Mouse (Mus musculus) left cerebral cortex, postnatal 25 days (tissue): ENCODE data around the gene Ppp3r2. TPM values are rescaled to one million over a fixed set of nuclear protein-coding genes. Genes with fewer than 3 reads are reported as not detected.

ENCODE experiments used
- DNase-seq, 2 experiments: peaks; one replicate each; pipeline ENCODE4 v3.0.0; 2022; ENCODE audit warnings: low spot score in 2 of 2, mixed read lengths in 1 of 2
- intact Hi-C: fragments of 180-260 bp; cut with DNase I; formaldehyde crosslinking; loops from one replicate; pipeline ENCODE4 v1.15.1; 2025
- total RNA-seq, 2 experiments: library from RNA; stranded (reverse); gene quantifications; 2 replicates each; pipeline ENCODE4 v1.2.3; 2021

Gene Ppp3r2
- under 1 TPM; 0.66 to 0.71 TPM for total RNA-seq

DNA sequence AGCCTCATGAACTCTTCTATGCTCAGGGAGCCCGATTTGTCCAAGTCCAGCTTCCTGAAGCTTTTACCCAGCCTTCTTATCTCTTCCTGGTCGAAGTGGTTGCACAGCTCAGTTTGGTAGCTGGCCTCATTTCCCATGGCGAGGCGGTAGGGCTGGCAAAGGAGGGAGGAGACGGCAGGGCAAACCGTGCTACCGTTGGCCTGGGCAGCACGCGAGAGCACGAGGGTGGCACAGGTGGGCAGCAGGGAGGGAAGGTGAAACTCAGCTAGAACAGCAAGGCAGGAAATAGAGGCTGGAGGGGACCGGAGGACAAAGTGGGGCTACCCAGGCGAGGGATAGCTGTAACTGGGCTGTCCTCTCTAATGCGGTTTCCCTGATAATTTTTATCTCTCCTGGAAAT lies at the start of gene Ppp3r2:
Gene Ppp3r2 (minus strand): TSS at position 213 of the 400 bp plus-strand sequence.
- intact Hi-C loops, result no loop called here
- no peak for DNase-seq

DNA sequence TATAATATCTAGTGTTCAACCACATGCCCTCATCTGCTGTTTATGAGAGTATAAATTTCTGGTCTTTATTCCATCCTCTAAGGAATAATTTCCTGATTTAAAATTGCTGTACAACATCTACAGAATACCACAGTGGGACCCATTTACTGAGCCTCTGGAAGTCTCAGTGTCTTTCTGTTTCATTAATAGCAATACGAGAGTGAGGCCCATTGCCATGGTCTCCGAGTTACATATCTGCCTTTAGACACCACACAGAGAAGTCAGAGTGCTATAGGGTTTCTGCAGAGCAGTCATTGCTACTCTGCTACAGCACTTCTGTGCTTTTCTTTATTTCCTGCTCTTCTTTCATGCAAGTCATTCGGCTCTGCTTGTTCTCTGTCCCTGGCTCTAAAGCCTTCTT lies 47.5 kb upstream of the Ppp3r2 start:
- DNase-seq, result no peak
- intact Hi-C loops, result no loop called here

- no peak for DNase-seq
- intact Hi-C loops, result no loop called here
Measured at GRCm38 (mm10) chr4:49723908-49724307, 42.1 kb upstream of the Ppp3r2 start.

GRCm38 (mm10) chr4:49691405-49692194 lies 9.8 kb upstream of the Ppp3r2 start:
- no peak for DNase-seq
- intact Hi-C loops, result no loop called here

DNA sequence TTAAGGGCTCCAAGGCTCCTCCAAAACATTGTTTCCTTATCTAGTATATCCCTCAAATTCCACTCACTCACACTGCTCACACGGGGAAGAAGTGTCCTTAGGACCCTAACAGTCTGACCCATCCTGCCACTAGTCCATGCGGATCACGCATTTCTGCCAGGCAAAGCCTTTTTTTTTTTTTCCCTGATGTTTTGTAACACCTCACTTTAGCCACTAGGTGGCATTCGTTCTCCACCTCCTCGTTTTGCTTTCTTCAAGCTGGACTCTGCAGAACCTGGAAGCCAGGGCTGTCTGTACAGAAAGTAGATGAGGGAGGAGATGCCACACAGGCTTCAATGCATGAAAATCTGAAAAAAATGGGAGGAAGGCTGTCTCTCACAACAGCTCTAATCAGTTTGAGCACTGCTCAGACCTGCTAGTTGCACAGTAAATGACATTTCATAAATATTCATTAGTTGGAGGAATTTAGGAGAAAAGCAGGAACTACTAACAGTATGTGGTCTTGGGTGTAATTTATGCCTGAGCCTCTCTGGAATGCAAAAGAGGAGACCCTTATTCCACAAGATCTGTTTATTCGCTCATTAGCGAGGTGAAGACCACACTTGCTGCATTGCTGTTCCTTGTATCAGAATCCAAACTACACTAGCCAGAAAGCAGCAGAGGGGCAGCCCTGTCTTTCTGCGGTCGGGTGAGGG lies 6.9 kb upstream of the Ppp3r2 start:
- intact Hi-C loops, result loop anchor here (1.0 to 5.0 kb wide), 3 partner anchors 157 to 989 kb away; partner anchors contain the start of gene Grin3a
- peak; percentile 49 to 75 for DNase-seq

DNA sequence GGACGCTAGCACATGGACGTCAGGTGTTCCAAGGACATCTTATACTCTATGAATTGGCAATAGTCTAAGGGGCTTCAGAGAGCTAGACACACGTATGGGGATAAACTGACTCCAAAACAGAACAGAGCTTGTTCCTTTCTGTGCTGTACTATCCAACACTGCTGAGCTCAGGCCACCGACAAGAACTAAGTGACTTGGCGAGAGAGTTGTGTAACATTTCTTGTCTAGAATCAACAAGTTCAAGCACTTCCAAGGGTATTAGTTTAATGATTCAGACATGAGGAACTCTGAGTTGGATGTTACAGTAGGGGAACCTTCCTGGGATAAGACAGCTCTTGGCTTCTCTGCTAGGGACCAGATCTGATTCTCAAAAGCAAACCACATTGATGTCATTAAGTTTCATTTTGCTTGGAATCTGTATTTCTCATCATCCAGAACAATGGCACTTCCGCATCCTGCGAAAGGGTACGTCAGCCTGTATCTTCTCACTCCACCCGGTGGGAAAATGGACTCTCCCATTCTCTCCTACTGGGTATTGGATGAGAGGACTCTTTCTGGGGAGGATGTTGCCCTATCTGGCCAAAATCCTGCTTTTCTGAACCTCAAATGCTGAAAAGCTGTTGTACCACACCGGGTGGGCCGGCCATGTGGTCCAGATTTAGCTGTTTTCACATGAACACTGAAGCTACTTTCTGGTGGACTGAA lies 1.5 kb downstream of the Ppp3r2 start:
- no peak for DNase-seq
- intact Hi-C loops, result no loop called here

DNA sequence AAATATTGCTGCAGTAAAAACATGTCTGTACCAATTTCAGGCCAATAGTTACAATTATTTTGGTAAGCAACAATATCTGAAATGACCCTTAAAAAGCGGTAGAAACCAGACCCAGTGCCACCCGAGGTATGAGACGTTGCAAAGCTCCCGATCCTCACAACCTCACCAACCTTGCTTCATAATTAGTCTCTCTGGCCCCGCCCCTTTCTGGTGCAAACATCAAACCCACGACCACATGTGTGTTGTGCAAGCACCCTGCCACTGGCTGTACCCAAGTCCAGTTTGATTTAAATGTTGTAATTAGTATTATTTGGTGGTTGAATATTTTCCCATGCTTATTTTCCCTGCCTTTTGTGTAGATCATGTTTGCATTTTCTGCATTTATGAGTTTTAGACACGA lies 5.0 kb downstream of the Ppp3r2 start:
- DNase-seq, result no peak
- intact Hi-C loops, result no loop called here

GRCm38 (mm10) chr4:49676071-49676470 lies 5.8 kb downstream of the Ppp3r2 start:
- no peak for DNase-seq
- intact Hi-C loops, result no loop called here

GRCm38 (mm10) chr4:49664850-49665249 lies 17.0 kb downstream of the Ppp3r2 start:
- peak in 1 of 2 experiments; percentile 47 for DNase-seq

DNA sequence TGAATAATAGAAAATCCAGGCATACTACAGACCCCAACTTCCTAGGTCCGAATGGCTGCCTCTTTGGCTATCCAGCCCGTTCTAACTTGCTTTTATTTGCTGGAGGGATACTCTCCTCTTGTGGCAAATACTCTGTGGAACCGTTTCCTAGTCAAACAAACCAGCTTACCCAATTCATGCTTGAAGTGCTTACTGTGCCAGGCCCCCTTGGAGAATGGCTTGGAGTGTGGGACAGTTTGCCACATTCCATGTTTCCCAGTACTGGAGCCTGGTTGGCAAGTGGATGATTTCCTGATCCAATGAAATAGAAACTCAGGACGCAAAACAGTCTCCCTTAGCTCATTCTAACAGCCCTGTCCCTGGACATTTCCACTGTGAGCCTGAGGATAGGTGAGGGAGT lies 19.6 kb downstream of the Ppp3r2 start:
- intact Hi-C loops, result no loop called here
- DNase-seq, result no peak

More at GRCm38 (mm10) chr4:49664850-49665249, 17.0 kb downstream of the Ppp3r2 start:
- intact Hi-C loops, result no loop called here

GRCm38 (mm10) chr4:49661664-49662063 lies 20.2 kb downstream of the Ppp3r2 start:
- intact Hi-C loops, result no loop called here
- no peak for DNase-seq

- no peak for DNase-seq
- intact Hi-C loops, result no loop called here
Measured at GRCm38 (mm10) chr4:49659421-49659820, 22.4 kb downstream of the Ppp3r2 start.

- no peak for DNase-seq
- intact Hi-C loops, result no loop called here
Measured at GRCm38 (mm10) chr4:49639913-49640312, 41.9 kb downstream of the Ppp3r2 start.

- intact Hi-C loops, result no loop called here
- DNase-seq, result no peak
Measured at GRCm38 (mm10) chr4:49637821-49638220, 44.0 kb downstream of the Ppp3r2 start.

DNA sequence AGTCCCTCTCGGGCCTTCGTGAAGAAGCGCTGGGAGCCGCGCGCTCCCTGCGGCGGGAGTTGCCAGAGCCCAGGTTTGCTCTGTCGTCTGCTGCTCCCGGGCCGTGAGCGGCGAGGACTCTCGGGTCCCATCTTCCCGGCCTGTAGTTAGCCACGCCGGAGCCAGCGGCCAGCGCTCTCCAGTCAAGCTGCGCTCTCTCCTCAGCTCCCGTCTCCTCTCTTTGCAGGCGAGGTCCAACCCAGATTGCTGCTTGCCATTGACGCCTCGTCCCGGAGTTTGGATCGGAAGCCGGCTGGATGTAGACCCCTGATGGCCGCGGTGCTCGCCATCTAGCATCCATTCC lies 49.7 kb downstream of the Ppp3r2 start:
- intact Hi-C loops, result loop anchor here (5.0 kb wide), 1 partner anchor 110 kb away; the partner anchor contains the start of genes Mrpl50 and Zfp189
- DNase-seq, result no peak

DNA sequence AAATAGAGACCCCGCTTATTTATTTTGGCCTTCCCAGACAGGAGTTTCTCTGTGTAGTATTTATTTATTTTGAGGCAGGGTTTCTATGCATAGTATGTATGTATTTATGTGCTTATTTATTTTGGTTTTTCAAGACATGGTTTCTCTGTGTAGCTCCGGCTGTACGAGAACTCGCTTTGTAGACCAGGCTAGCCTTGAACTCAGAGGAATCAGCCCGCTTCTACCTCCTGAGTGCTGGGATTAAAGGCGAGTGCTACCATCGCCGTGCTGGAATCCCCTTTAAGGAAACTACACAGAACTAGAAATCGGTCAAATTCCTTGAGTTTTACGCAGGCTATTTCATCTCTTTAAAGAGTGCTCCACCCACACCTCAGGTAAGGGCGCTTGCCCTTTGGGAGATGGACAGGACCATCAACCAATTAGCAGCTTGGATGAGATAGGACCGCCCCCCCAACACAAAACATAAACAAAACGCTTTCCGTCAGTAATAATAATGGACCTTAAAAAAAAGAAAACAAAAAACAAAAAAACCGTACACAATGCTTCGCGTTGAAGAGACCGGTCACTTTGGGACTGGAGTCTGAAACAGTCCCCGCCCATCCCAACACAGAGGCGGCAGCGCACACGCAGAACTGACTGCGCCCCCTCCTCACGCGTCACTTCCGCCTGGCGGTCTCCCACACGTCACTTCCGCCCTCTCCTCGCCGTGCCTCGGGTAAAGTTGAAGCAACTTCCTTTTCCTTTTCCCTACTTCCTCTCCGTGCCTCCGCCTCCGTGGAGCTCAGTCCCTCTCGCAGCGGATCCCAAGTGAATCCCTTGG lies 50.3 kb downstream of the Ppp3r2 start, which contains the start of gene Rnf20:
Gene Rnf20 (plus strand): TSS at position 688 of the 820 bp plus-strand sequence.
- peak; percentile 96 to 98 for DNase-seq
- intact Hi-C loops, result loop anchor here (5.0 kb wide), 1 partner anchor 109 kb away; the partner anchor contains the start of genes Mrpl50 and Zfp189

DNA sequence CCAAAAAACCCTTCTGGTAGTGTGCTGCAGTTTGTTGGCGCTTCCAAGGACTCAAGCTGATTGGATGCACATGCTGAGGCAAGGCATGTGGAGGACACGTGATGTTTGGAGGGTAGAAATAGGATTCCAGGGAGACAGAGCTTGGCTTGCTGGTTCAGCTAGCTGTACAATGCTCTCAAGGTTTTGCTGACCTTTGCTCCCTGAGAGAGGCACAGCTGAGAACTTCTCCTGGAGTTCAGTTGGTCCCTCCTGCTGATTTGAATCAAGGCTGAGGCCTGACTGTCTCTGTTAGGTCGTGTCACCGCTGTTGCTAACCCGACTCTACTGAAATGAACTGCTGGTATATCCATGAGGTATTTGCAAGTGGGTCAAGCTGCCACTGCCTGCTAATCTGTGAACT lies 52.9 kb downstream of the Ppp3r2 start:
- intact Hi-C loops, result loop anchor here (5.0 kb wide), 1 partner anchor 937 kb away; no protein-coding TSS in a partner anchor

More for the DNA sequence above, 52.9 kb downstream of the Ppp3r2 start:
- no peak for DNase-seq
